Mouse (Mus musculus): ENCODE results near the gene Rnf144b.

- TF ChIP-seq CTCF (IDR thresholded peaks at IDR 0.05) = no peak
- TF ChIP-seq POLR2A (IDR thresholded peaks at IDR 0.05; ENCODE audit: insufficient read depth, low read depth, low read length) = no peak
Measured at GRCm38 (mm10) chr13:47125595-47125994, 3.1 kb downstream of the Rnf144b start.

Measured in heart, adult 2 months (tissue).